In genomic region chr7:139077283-139077682, GRCm38 (mm10) we compare ENCODE assay signal across 9 mouse cellular contexts. TPM values are rescaled to one million over a fixed set of nuclear protein-coding genes. Genes with fewer than 3 reads are reported as not detected.
A peak's percentile ranks its signal among the peaks of the same experiment; 100 is the strongest.
DNase-seq lines count a peak whose midpoint lies in the region; ATAC-seq and TF ChIP-seq lines count a peak whose summit lies in the region.
"Had no signal": no experiment of that assay in that cellular context is flagged by ENCODE, and none has a peak within 500 bp of the region (broad histone marks: within the 10 kb centered on the region; RNA-seq: fewer than 3 reads in every experiment).

No protein-coding gene starts in this region.

- WGBS in midbrain, embryonic 10.5 days, result 14% methylated on average over 7 of the region's 7 CpGs
- WGBS in midbrain, embryonic 16.5 days, result 8% methylated on average over 7 of the region's 7 CpGs
- WGBS in forebrain, embryonic 15.5 days, result 15% methylated on average over 7 of the region's 7 CpGs
- 18% methylated on average over 7 of the region's 7 CpGs for WGBS in stomach, postnatal 0 days
- WGBS in lung, adult 2 months, result 35% methylated on average over 7 of the region's 7 CpGs

- no peak for TF ChIP-seq CTCF in stomach, postnatal 0 days (IDR thresholded peaks at IDR 0.05; ENCODE audit: low read depth)
- no peak for TF ChIP-seq CTCF in lung, adult 2 months (IDR thresholded peaks at IDR 0.05; ENCODE audit: insufficient read depth, low read length)

- peak; percentile 44 for DNase-seq in midbrain, embryonic 10.5 days (ENCODE audit: low spot score)
- DNase-seq in mesoderm, embryonic 11.5 days (ENCODE audit: low read depth, low spot score), result peak; percentile 60
- DNase-seq in stomach, postnatal 0 days (ENCODE audit: low spot score), result no peak
- no peak for DNase-seq in thymus, postnatal 10 days (ENCODE audit: low spot score in 2 of 2)
- no peak for DNase-seq in lung, adult 2 months

- H3K9me3 ChIP-seq in midbrain, embryonic 10.5 days (replicated peaks), result no peaks in the 10 kb centered on the region
- no peaks in the 10 kb centered on the region for H3K9me3 ChIP-seq in midbrain, embryonic 16.5 days (replicated peaks; ENCODE audit: control insufficient read depth, low read length, poor library complexity, severe bottlenecking)
- H3K9me3 ChIP-seq in forebrain, embryonic 15.5 days, result no peaks in the 10 kb centered on the region
- no peaks in the 10 kb centered on the region for H3K9me3 ChIP-seq in stomach, postnatal 0 days (ENCODE audit: control insufficient read depth, low read length)

- peak overlapping the region; percentile 77 for H3K27ac ChIP-seq in midbrain, embryonic 10.5 days (replicated peaks)
- H3K27ac ChIP-seq in midbrain, embryonic 16.5 days (ENCODE audit: low read length), result no peak overlapping the region
- peak overlapping the region; percentile 35; the same call in 1 of the 2 replicates for H3K27ac ChIP-seq in forebrain, embryonic 15.5 days (replicated peaks)
- no peak overlapping the region for H3K27ac ChIP-seq in stomach, postnatal 0 days (replicated peaks)

- H3K4me3 ChIP-seq in midbrain, embryonic 10.5 days, result no peak overlapping the region
- no peak overlapping the region for H3K4me3 ChIP-seq in midbrain, embryonic 16.5 days (ENCODE audit: low read depth, low read length)
- H3K4me3 ChIP-seq in forebrain, embryonic 15.5 days, result no peak overlapping the region
- no peak overlapping the region for H3K4me3 ChIP-seq in stomach, postnatal 0 days (ENCODE audit: low read depth, low read length)
- H3K4me3 ChIP-seq in lung, adult 2 months (replicated peaks; ENCODE audit: extremely low read depth, low read depth, low read length), result no peak overlapping the region

- H3K4me2 ChIP-seq in midbrain, embryonic 16.5 days (ENCODE audit: low read length), result no peak overlapping the region
- H3K4me2 ChIP-seq in forebrain, embryonic 15.5 days (replicated peaks), result no peak overlapping the region
- H3K4me2 ChIP-seq in stomach, postnatal 0 days (replicated peaks; ENCODE audit: low read depth), result no peak overlapping the region

- peaks cover 58% of the 10 kb centered on the region for H3K4me1 ChIP-seq in midbrain, embryonic 10.5 days
- peaks cover 20% of the 10 kb centered on the region for H3K4me1 ChIP-seq in midbrain, embryonic 16.5 days (ENCODE audit: control insufficient read depth, insufficient read depth, low read length)
- peaks cover 44% of the 10 kb centered on the region for H3K4me1 ChIP-seq in forebrain, embryonic 15.5 days
- H3K4me1 ChIP-seq in stomach, postnatal 0 days (replicated peaks; ENCODE audit: control insufficient read depth, insufficient read depth), result no peaks in the 10 kb centered on the region
- no peaks in the 10 kb centered on the region for H3K4me1 ChIP-seq in lung, adult 2 months (ENCODE audit: control insufficient read depth, insufficient read depth, low read length)

- no peak for TF ChIP-seq EP300 in stomach, postnatal 0 days (optimal IDR thresholded peaks at IDR 0.05)

- no peak for TF ChIP-seq POLR2A in lung, adult 2 months (IDR thresholded peaks at IDR 0.05; ENCODE audit: borderline replicate concordance, extremely low read depth, low read depth, low read length)

- H3K9ac ChIP-seq in midbrain, embryonic 16.5 days (ENCODE audit: low read depth, low read length), result no peak overlapping the region
- no peak overlapping the region for H3K9ac ChIP-seq in forebrain, embryonic 15.5 days (replicated peaks)
- no peak overlapping the region for H3K9ac ChIP-seq in stomach, postnatal 0 days (ENCODE audit: low read length)

- peaks cover 10% of the 10 kb centered on the region; the same call in 1 of the 2 replicates for H3K27me3 ChIP-seq in midbrain, embryonic 10.5 days (ENCODE audit: low read depth, poor library complexity, severe bottlenecking)
- no peaks in the 10 kb centered on the region for H3K27me3 ChIP-seq in midbrain, embryonic 16.5 days (ENCODE audit: control insufficient read depth, insufficient read depth, low read depth, low read length)
- 0 out of 2 replicates have a peak, but pooled peaks cover 3% of the 10 kb centered on the region for H3K27me3 ChIP-seq in forebrain, embryonic 15.5 days
- no peaks in the 10 kb centered on the region for H3K27me3 ChIP-seq in stomach, postnatal 0 days (ENCODE audit: control insufficient read depth, insufficient read depth, low read length)

- no peaks in the 10 kb centered on the region for H3K36me3 ChIP-seq in midbrain, embryonic 10.5 days
- no peaks in the 10 kb centered on the region for H3K36me3 ChIP-seq in midbrain, embryonic 16.5 days (ENCODE audit: control insufficient read depth, insufficient read depth, low read length)
- no peaks in the 10 kb centered on the region for H3K36me3 ChIP-seq in forebrain, embryonic 15.5 days
- no peaks in the 10 kb centered on the region for H3K36me3 ChIP-seq in stomach, postnatal 0 days (ENCODE audit: control insufficient read depth, insufficient read depth, low read length)
- H3K36me3 ChIP-seq: G1E had no signal

- ATAC-seq in midbrain, embryonic 16.5 days, result no peak; the same call in 1 of the 2 replicates
- peak; percentile 39 for ATAC-seq in forebrain, embryonic 15.5 days (replicated peaks)
- ATAC-seq in stomach, postnatal 0 days (ENCODE audit: low FRiP score, low TSS enrichment), result peak; percentile 39; the same call in 1 of the 2 replicates
- no peak for ATAC-seq in CD4-positive, CD25-positive, alpha-beta regulatory T cell, adult 4 months

RNA-seq across cellular contexts. Expression of gene Dpysl4, which starts 8.5 kb away (rescaled TPM):
- polyA plus RNA-seq in midbrain, embryonic 10.5 days (2016; fragmentation: Nextera tagmentation; extraction: Ambion mirVana), result 107 and 159 TPM in 2 replicates
- 176 and 181 TPM in 2 replicates for polyA plus RNA-seq in midbrain, embryonic 16.5 days (2015; fragmentation: Nextera tagmentation; extraction: Ambion mirVana)
- polyA plus RNA-seq in forebrain, embryonic 15.5 days (2015; fragmentation: Nextera tagmentation; extraction: Ambion mirVana), result 116 TPM in 2 replicates
- polyA plus RNA-seq in stomach, postnatal 0 days (2015; fragmentation: Nextera tagmentation; extraction: Ambion mirVana), result 4.8 and 5.1 TPM in 2 replicates
- polyA plus RNA-seq in CD4-positive, CD25-positive, alpha-beta regulatory T cell, adult 4 months (2017; shearing (Covaris generic)), result not detected
- 0.38 and 0.40 TPM in 2 replicates for polyA plus RNA-seq in lung, adult 2 months (2012; rRNA removed)
- polyA plus RNA-seq: G1E had no signal

Comparison
In these comparisons a context has a peak if more than half of its experiments do, and no peak if none do; other contexts are left out.
1. H3K27ac ChIP-seq: peak in midbrain, embryonic 10.5 days (single experiment) and forebrain, embryonic 15.5 days (single experiment); none in midbrain, embryonic 16.5 days (single experiment) and stomach, postnatal 0 days (single experiment).
2. DNase-seq: peak in midbrain, embryonic 10.5 days (single experiment) and mesoderm, embryonic 11.5 days (single experiment); none in stomach, postnatal 0 days (single experiment), thymus, postnatal 10 days (0 of 2) and lung, adult 2 months (single experiment).
3. ATAC-seq: peak in forebrain, embryonic 15.5 days (single experiment) and stomach, postnatal 0 days (single experiment); none in midbrain, embryonic 16.5 days (single experiment) and CD4-positive, CD25-positive, alpha-beta regulatory T cell, adult 4 months (single experiment).
4. RNA of gene Dpysl4, which starts 8.5 kb away (polyA plus RNA-seq): 176 to 181 TPM in midbrain, embryonic 16.5 days, 116 TPM in forebrain, embryonic 15.5 days and 107 to 159 TPM in midbrain, embryonic 10.5 days; 4.8 to 5.1 TPM in stomach, postnatal 0 days, 0.38 to 0.40 TPM in lung, adult 2 months and not detected in CD4-positive, CD25-positive, alpha-beta regulatory T cell, adult 4 months; every median in the first group is over 10 times any median in the second.